Mouse (Mus musculus): ENCODE measurements around the gene Wdr4. TPM values are rescaled to one million over a fixed set of nuclear protein-coding genes. Genes with fewer than 3 reads are reported as not detected.

Gene Wdr4
- total RNA-seq, 2 experiments from 2014 or later = 2.8 to 7.3 TPM

GRCm38 (mm10) chr17:31500416-31500815 is 19.4 kb downstream of the Wdr4 start:
- no peak for ATAC-seq (ENCODE audit: poor library complexity, severe bottlenecking)

GRCm38 (mm10) chr17:31499725-31500124 is 20.1 kb downstream of the Wdr4 start:
- ATAC-seq (ENCODE audit: poor library complexity, severe bottlenecking) = no peak

DNA sequence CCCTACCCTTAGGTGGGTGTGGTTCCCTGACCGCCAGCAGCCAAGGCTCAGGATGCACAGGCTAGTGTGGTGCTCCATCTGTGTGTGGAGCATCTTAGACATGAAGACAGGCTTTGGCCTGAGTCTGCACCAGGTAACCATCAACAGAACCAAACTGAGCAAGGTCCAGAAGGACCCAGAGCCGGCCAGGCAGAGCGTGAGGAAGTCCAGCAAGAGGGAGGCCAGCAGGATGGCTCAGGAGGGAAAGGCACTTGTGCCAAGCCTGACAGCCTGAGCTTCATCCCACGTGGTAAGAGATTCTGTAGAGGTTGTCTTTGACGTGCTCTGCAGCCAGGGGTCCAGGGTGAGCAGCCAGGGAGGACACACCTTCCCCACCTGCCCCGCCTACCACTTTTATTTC is 22.1 kb downstream of the Wdr4 start:
- ATAC-seq (ENCODE audit: poor library complexity, severe bottlenecking) = no peak

GRCm38 (mm10) chr17:31494989-31495388 is 24.8 kb downstream of the Wdr4 start:
- ATAC-seq (ENCODE audit: poor library complexity, severe bottlenecking) = no peak

GRCm38 (mm10) chr17:31492416-31492815 is 27.4 kb downstream of the Wdr4 start:
- ATAC-seq (ENCODE audit: poor library complexity, severe bottlenecking) = peak; percentile 89

DNA sequence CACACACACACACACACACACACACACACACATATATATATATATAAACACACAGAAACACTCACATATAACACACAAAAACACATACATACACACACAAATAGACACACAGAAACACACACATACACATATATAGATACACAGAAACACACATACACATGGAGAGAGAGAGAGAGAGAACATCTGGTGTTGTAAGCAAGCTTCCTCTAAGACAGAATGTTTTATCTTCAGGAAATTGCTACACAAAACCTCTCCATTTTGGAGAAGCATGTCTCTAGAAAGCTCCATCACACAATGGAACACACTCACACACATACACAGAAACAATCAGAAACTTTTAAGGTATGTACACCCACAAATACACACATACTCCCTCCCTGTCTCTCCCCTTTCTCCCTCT is 28.4 kb downstream of the Wdr4 start:
- peak; percentile 63 for ATAC-seq (ENCODE audit: poor library complexity, severe bottlenecking)

GRCm38 (mm10) chr17:31487433-31488060 is 32.2 kb downstream of the Wdr4 start:
- no peak for ATAC-seq (ENCODE audit: poor library complexity, severe bottlenecking)

GRCm38 (mm10) chr17:31486616-31487198 is 33.1 kb downstream of the Wdr4 start:
- no peak for ATAC-seq (ENCODE audit: poor library complexity, severe bottlenecking)

DNA sequence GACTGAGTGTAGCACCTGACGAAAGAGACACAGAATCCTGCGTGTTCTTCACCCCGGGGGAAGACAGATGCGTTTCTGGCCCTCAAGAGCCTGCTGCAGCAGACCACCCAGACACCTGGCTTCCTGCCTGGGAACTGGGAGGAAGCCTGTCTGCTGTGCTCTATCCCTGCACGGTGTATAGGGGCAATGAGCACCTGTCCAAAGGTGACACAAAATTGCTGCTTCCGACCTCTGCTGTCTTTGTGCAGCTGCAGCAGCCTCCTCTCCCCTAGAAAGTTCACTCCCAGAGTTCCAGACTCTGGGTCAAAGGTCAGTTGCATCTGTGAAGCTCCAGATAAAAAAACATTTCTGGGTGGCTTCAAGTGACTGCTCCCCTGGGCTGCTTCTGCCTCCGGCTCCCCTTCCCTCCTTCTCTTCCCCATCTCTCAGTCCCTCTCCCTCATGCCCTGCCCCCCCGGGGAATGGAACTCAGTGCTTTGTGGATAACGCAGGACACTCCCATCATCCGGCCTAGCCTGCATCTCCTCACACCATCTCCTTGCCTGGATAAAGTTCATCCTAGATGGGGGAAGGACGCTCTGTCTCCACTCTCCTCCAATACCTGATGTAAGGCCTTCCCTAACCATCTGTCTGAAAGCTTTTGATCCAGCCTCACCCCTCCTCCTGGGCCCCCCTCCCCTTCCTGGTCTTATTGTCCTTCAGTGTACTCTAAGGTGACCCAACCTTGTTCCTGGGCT is 40.5 kb downstream of the Wdr4 start:
- no peak for ATAC-seq (ENCODE audit: poor library complexity, severe bottlenecking)

GRCm38 (mm10) chr17:31478606-31479005 is 41.2 kb downstream of the Wdr4 start:
- no peak for ATAC-seq (ENCODE audit: poor library complexity, severe bottlenecking)

DNA sequence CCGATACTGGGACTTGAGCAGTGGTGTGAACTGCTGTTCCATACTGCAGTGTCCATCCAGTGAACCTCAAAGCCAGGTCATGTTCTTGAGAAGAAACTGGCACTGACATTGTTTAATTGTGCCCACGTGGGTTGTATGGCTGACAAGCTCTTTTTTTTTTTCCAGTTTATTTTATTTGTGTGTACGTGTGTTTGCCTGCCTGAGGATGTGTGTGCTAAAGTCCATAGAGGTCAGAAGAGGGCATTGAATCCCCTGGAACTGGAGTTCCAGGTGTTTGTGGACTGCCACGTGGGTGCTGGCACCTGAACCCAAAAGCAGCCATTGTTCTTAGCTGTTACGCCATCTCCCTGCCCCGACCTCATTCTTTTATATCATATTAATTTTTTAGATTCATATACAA is 45.4 kb downstream of the Wdr4 start:
- ATAC-seq (ENCODE audit: poor library complexity, severe bottlenecking) = no peak

- ATAC-seq (ENCODE audit: poor library complexity, severe bottlenecking) = no peak
Measured at GRCm38 (mm10) chr17:31470766-31471418, 48.9 kb downstream of the Wdr4 start.

DNA sequence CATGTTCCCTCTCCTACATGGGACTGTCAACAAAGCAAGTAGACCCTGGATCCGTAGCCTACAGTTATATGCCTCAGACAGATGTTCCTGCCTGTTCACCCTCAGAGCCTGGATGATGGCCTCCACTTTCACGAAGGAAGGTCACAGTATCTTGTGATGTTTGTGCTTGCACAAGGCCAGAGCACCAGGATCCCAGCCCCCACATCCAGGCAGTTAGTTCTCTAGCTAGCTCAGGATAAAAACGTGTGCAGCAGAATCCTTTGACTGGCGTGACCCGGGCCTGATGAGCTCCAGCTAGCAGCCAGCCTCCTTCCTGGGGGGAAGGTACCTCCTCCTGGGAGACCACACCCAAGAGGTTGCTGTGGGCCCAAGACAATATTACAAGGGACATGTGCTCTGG is 51.3 kb downstream of the Wdr4 start:
- ATAC-seq (ENCODE audit: poor library complexity, severe bottlenecking) = no peak

GRCm38 (mm10) chr17:31466854-31467253 is 52.9 kb downstream of the Wdr4 start:
- no peak for ATAC-seq (ENCODE audit: poor library complexity, severe bottlenecking)

DNA sequence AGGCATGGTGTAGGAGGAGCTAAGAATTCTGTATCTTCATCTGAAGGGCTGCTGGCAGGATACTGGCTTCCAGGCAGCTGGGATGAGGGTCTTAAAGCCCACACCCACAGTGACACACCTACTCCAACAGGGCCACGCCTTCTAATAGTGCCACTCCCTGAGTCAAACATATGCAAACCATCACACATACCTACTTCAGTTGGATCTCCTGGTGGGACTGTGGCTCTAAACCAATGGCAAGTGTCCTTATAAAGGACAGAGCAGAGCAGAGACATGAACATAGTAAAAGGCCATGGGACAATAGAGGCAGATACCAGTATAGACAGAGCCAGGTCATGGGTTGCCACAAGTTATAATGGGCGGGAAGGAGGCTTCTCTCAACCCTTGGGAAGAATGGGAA is 57.3 kb downstream of the Wdr4 start:
- no peak for ATAC-seq (ENCODE audit: poor library complexity, severe bottlenecking)

DNA sequence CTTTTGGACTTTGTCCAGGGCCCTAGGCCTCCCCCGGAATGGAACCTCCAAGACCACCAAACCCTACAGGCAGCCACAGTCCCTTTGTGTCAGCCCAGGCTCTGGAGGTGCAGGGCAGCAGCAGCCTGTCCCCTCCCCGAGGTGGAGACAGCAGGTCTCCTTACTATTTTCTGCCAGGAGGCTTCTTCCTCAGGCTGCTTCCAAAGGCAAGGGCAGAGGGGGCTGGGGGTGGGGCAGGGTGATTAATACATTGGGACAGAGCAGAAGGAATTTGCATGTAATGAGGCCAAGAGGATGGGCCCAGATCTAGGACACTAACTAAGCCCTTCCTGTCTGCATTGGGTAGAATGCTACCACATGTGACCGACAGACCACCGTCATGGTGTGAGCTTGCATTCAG is 59.4 kb downstream of the Wdr4 start:
- no peak for ATAC-seq (ENCODE audit: poor library complexity, severe bottlenecking)

- ATAC-seq (ENCODE audit: poor library complexity, severe bottlenecking) = peak; percentile 10; the same call in 1 of the 2 replicates
Measured at GRCm38 (mm10) chr17:31456723-31457567, 62.8 kb downstream of the Wdr4 start.

DNA sequence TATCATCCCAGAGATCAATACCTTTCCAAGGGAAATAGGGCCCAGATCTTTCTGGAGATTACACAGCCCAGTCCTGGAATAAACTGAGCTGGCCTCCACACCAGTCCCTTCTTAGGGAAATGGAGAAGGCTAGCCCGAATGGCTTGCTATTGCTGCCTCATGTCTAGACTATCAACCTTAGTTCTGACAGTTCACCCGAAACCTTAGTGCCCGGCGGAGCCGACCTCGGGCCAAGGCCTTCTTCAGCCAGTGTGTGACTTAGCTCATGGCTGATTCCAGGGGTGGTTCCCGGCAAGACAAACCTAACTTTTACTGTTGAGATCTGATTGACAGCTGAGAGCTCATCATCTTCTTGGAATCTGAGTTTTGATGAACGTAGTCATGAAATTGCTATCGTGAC is 65.7 kb downstream of the Wdr4 start:
- ATAC-seq (ENCODE audit: poor library complexity, severe bottlenecking) = no peak

DNA sequence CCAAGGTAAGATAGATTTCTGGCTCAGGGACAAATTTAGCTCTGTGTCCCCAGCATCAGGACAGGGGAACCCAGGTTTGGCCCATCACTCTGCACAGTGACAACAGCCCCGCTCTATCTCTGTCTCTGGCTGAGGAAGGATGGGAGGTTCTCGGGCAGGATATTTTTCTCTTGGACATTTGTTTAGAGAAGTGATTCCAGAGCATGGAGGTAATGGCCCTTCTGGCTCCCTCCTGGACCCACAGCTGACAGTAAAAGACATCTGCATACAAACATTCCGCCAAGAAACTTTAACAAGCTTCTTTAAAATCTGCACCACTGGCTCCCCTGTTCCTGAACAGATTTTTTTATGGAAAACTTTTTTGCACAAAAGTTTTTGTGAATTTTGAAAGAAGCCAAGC is 66.3 kb downstream of the Wdr4 start:
- ATAC-seq (ENCODE audit: poor library complexity, severe bottlenecking) = no peak

DNA sequence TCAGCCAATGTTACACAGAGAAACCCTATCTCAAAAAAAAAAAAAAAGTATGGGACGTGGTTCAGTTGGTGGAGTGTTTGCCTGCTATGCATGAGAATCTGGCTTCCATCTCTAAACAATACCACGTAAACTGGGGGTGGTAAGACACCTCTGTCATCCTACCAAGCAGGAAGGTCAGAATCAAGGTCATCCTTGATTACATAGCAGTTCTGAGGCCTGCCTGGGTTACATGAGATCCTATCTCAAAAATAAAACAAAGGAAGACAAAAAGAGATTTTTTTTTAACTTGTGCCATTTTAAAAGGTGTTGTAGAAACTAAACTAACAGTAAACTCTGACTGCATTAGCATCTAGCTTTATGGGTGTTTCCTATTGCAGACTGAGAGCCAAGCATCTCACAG is 67.0 kb downstream of the Wdr4 start:
- ATAC-seq (ENCODE audit: poor library complexity, severe bottlenecking) = no peak

DNA sequence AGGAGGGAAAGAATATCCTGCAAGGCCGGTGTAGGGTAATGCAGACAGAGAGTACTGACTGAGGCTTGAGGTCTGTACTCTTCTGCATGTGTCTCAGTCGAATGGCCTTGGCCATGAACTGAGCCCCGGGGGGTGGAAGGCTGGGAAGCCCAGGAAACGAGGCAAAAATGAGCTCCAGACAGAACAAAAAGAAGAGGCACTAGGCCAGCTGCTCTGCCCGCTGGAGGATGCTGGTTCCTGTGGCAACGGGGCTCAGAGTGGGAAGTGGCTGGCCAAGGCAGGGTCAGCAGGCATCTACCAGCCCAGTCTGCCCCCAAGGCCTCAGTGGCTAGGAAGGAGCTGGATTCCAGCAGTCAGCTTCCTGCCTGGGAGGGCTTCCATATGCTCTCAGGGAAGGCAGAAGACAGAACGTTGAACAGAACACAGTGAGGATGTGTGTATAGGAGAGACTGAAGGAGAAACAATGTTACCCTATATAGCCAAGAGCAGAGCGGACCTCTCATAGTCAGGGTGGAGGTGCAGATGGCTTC is 68.5 kb downstream of the Wdr4 start:
- no peak for ATAC-seq (ENCODE audit: poor library complexity, severe bottlenecking)

All from megakaryocyte, adult 5-6 weeks (primary cell).